Mouse (Mus musculus) CD4-positive helper T cell, adult 2 months (primary cell): ENCODE results near the gene E330021D16Rik.

Experiments
- DNase-seq: peaks from one replicate; pipeline ENCODE4 v3.0.0-alpha.2; 2012; ENCODE audit warnings: low read depth, missing footprints, low spot score

Gene E330021D16Rik

DNA sequence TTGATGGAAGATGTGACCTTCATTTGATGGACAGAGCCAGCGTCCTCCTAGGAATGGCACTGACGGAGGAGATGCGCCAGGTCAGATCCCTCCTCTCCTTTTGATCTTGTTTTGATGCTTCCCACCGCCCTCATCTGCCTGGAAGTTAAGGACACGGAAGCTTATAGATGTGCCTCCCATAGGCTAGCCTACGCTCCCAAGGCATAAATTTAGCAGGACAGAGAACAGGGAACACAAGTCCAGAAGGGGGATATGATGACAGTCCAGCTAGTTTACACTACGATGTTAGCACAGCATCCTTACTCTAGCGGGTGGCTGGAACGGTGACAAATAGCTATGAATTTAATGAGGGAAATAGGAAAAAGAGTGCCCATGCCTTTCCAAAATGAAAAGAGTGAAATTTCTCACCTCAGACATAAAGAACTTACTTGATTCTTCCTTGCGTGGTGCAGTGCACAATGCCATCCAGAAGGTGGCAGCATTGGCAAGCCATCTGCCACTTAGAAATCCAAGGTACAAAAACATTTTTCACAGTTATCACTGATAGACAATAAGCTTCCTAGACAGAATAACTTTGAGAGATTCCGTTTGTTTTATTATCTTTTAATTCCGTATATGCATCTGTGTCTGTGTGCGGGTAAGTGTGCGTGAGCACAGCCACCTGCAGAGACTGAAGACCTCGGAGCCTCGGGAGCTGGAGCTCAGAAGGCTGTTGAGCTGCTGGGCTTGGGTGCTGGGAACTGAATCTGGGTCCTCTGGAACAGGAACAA is 6.9 kb upstream of the E330021D16Rik start:
- peak; percentile 83 for DNase-seq

DNA sequence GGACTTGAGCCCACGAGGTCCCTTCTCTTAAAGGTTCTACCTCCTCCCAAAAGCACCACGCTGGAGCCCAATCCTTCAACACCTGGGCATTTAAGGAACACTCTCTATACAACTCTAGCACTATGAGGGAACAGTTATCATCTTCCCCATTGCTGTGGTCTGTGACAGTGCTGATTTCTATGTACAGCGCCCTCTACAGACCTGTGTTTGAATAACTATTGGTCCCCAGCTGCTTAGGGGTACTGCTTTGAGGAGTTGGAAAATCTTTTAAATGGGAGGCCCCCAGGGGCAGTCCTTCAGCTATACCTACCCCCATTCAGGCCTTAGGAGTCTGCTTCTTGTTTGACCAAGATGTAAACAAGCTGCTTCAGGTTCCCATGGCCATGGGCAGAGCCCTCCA is 5.7 kb upstream of the E330021D16Rik start:
- DNase-seq, result peak; percentile 29

DNA sequence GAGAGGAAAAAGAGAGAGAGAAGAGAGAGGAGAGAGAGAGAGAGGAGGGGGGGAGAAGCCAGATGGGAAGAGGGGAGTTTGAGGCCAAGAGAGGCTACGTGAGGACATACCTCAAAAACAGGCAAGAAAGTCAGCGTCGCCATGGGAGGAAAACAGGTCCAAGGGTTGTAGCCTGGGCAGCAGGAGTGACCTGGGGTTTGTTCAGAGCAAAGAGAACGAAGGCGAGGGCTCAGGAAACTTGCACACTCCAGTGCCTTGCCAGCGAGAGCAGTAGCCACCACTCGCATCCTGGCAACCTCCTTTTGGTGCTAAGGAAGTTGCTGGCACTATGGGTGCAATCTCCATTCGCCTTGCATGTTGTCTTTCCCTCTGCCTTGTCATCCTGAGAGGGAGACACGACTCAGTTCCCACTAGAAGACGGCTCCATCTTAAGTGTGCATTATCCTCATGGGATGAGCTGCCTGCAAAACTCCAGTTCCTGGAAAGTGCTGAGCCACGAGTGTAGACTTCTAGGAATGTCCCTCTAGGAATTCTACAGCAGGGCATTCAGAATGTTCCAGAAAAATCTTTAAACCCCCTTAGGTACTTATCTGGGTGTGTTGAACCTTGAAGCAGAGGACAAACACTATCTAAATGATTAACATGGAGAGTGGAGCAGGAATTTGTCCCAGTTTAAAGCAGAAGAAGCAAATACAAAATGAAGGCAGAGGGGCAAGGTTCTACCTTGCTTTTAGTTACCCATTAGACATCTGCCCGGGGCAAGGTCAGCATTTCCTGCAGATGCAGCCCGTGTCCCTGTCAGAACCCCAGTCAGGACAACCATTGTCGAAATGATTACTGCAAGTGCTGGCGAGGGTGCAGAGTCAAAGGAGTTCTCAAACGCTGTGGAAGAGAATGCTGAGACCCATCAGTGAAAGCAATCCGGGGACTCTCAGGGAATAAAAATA is 3.8 kb upstream of the E330021D16Rik start:
- DNase-seq, result no peak

DNA sequence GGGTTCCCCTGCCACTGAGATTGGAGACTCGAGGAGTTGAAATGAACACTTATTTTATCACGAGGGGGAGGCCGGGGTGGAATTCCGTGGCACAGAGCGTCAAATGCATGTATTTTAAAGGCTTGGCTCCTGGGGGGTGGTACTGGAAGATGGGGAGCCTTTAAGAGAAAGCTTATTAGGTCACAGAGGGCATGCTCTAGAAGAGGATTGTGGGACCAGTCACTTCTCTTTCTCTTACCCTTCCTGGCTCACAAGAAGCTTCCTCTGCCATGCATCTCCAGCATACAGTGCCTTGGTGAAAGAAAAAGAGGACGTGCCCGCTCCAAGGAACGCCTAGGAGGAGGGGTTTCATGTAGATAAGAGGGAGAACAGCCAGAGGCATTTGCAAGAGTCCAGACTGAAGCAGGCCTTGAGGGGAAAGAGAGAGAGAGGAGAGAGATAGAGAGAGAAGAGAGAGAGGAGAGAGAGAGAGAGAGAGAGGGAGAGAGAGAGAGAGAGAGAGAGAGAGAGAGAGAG is 3.0 kb upstream of the E330021D16Rik start:
- DNase-seq, result no peak

DNA sequence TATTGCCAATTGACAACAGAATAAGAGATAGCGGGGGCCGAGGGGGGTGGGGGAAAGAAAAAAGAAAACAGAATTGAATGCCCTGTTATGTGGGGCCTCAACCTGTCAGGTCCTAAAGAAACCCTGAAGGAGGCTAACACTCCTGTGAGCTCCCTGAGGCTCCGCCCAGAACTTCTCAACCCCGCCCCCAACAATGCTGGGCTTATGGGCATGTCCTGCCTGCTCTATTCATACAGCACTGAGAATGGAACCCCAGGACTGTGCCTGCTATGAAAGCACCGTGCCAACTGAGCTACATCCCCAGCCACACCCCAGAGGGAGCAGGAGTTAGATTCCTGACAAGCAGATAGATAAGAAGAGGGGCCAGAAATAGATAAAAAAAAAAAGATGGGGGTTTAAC is 2.5 kb upstream of the E330021D16Rik start:
- no peak for DNase-seq

DNA sequence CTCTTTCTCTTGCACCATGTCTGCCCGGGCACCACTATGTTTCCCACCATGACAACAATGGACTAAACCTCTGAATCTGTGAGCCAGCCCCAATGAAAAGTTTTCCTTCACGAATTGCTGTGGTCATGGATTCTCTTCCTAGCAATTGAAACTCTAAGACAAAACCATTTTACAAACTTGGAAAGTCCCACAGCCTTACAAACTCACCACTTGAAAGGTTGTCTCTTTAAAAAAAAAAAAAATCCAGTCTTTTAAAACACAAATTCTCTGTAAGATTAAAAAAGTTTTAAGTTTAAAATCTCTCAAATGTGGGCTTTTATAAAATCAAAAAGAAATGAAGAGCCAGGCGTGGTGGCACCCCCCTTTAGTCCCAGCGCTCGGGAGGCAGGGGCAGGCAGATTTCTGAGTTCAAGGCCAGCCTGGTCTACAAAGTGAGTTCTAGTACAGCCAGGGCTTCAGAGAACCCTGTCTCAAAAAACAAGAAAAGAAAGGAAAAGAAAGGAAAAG is 1.5 kb downstream of the E330021D16Rik start:
- peak; percentile 52 for DNase-seq

DNA sequence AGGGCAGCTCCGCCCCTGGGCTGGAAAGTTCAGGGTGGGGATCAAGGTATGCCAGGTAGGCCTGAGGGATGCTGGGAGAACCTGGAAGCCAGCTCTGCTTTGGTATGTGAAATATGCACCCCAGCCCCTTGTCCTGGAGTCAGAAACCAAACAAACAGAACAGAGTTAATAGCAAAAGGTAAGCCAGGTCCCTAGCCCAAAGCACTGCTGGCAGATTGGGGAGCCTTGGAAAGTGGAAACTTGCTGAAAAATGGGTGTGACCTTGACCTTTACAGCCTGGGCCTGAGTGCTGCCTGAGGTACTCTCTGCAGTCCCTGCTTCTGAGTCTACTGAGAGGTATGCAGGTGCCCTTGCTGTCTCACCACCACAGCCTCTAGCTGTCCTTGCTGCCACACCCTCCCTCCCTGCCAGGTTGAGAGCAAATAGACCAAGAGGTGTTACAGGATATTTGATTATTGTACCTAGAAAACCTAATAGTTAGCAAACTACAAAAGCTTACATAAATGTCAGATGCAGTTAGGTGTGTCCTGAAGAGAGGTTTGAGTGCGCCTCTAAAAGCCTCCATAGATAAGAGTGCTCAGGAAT is 7.7 kb downstream of the E330021D16Rik start:
- DNase-seq, result no peak

DNA sequence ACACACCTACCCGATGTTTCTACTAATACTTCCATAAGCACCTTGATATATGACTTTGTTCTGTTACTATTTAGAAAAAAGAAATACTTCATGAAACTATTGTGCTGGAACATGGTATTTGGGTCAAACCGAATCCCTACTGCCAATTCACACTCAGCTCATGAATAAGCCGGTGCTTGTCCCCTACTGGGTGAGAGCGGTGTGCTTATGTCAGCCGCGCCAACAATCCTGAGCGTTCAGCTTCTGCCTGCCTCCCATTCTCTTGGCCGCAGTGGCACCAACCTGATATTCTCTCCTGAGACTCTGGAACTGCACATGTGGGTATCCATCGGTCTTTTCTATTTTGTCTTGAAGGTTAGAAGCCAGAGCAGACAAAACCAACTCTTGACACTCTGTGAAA is 18.5 kb downstream of the E330021D16Rik start:
- no peak for DNase-seq

DNA sequence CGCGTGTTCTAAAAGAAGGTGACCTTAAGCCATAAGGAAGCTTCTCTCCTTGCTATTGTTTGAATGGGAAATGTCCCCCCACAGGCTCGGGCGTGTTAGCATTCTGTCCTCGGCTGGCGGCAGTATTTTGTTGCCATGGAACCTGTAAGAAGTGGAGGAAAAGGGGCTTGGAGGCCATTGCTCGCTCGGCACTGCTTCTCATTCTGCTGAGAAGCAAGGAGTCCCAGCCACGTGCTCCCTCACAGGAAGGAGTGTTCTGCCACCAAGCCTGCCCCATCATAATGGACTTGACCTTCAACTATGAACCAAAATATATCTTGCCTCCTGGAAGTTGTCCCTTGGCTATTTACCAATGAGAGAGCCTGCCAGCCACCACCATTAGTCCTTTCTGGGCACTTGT is 25.1 kb downstream of the E330021D16Rik start:
- no peak for DNase-seq

DNA sequence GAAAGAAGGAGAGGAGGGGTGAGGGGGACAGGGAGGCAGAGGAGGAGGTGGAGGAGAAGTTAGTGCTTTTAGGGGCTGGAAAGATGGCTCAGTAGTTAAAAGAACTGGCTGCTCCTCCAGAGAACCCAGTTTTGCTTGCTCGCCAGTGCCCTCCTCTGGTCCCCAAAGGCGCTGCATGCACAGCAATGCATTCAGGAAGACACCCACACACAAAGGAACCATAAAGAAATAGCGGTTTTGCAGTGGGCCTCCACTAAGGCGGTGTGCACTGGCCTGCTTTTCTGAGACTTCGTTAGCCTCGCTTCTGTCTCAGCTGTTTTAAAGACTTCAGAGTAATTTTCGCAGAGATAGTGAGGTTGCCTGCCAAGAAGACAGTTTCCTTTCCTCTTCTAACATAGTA is 30.1 kb downstream of the E330021D16Rik start:
- peak; percentile 7 for DNase-seq

DNA sequence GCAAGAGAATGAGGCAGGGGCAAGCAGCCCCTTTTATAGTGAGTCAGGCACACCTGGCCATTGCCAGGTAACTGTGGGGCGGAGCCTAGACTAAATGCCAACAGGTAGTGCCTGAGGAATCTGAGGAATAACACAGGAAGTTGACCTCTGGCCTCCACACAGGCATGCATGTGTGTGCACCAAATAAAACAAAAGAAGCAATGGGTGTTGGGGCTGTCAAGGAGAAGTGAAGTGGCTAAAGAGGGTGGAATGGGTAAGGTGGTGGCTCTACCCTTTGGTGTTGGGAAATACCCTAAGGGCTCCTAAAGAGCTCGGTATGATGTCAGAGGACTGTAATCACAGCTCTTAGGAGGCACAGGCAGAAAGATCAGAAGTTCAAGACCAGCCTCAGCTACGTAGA is 32.2 kb downstream of the E330021D16Rik start:
- DNase-seq, result no peak

DNA sequence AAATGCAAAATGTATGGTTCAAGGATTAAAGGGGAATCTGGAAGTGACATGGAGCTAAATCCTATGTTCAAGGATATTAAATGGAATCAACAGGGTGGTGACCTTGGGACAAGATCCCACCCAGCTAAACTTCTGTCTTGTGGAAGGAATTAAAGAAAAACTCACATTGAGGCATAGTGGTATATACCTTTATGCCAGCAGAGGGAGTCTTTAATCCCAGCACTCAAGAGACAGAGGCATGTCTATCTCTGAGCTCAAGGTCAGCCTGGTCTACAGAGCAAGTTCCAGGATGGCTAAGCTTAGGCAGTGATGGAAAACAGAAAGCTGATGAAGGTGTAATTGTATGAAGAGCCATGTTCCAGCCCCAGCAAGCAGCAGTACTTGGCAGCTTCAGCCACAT is 39.3 kb downstream of the E330021D16Rik start:
- DNase-seq, result no peak

DNA sequence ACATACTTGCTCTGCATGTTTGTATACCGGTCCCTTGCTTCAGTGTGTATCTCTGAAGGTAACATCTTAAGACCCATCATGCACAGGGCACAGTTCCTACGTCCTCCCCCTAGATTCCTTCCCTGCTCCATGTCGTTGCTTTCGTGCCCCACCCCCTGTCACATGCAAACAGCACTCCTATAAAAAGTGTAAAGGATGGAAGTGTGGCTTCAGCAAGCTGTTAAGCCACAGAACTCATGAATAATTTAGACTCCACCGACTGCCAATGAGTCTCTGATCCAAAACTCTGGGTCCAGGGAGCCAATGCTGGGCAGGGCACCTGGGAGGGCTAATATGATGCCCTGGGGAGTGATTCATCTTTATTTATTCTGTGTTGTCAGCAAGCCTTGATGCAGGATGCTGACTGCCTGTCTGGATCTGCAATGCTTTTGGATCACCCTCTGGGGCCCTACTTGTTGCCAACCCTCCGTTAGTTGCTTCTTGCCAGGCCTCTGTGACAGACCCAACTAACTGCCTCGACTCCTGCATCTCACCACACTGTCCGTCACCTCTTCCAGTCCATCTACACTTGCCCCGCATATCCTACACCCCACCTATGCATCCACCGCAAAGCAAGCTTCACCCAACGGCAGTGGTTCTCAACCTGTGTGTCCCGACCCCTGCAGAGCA is 50.8 kb downstream of the E330021D16Rik start:
- no peak for DNase-seq

DNA sequence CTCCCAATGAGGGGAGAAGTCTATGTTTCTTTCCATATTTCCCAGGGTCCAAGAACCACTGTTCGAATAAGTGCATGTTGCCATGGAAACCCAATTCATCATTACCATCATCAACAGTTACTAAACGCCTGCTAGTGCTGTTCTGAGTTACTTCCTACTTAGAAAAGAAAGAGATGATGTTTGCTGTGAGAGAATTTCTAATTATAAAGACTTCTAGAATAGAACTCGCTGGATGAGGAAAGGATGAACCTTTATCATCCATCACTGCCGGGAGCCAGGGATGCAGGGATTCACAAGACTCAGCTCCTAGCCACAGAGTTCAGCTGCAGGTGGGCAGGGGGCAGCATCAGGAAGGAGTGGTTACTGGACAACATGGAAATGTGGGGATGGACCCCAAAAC is 51.4 kb downstream of the E330021D16Rik start:
- no peak for DNase-seq

DNA sequence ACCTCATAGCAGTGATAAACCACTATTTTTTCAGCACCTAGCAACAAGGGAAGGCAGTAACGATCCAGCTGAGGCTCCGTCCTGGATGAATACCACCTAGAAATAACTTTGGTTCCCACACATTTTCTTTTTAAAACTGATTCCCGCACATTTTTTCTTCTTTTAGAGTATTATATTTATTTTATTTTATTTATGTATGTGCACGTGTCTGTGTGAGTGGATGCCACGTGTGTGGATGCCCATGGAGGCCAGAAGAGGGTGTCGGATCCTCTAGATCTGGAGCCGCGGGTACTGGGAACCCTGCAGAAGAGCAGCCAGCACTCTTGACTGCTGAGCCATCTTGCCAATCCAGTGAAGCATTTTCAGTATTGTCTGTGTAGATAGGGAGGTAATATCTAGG is 52.1 kb downstream of the E330021D16Rik start:
- no peak for DNase-seq

DNA sequence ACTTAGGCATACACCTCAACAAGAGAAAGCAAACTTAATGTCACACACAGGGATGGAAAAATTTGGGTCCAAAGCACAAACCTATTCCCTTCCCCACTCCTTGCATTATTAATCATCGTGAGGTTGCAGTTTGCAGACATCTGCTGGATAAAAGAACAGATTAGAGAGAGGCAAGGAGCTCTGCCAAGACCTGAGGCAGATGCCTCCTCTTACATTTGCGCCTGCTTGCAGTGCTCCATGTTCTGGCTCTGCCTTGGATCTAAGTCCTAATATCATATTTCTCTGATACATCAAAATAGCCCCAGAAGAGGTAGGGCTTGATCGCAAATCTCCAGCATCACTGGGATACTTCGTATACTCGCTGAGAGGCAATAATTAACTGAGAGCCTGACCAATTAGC is 56.9 kb downstream of the E330021D16Rik start:
- no peak for DNase-seq

DNA sequence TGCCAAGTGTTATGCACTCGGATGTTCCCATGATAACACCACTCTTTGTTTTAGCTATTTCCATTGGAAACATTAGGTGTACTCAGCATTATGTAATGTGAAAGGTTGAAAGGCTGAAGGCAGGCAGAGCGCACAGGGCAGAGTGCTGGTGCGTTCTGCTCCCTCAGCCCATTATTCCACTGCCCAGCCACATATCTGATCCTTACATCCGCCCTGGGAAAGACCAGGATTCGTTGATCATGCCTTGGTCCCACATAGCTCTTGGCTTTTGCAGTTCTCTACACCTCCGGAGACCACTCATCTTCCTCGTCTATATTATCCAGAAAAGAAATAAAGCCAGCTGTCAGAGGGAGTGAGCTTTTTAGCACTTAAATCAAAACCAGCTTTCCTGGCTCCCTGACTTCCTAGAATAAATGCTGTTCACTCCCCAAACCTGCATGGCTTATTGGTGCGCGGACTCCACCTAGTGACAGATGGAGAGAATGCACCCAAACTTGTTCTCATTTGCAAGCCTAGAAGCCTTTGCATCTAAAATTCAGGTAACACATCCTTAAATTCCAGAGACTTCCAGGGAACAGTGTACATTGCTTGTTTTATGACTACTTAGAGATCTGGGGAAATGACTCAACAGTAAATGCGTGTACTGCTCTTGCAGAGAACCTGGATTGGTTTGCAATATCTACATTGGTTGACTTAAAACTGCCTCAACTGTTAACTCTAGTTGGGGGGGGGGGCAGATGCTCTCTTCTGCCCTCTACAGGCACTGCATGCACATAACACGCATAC is 61.8 kb downstream of the E330021D16Rik start:
- peak; percentile 15 for DNase-seq
